In the genomic region with DNA sequence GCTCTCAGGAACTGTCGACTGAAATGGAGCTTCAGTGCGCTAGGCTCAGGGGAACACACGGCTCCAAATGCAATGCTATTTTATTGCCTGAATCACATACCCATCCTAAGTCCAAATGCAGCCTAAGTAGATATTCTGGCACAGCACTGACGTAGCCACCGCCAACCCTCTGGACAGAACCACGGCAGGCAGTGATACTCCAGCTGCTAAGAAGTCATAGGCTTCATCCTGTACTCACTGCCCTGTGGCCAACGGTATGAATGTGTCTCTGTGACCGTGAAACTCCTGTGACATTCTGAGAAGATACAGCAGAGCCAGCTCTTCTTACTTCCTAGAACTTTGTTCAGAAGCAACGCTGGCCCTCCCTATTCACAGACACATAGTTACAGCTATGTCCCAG, we compare ENCODE assay signal across 25 mouse cellular contexts. TPM values are rescaled to one million over a fixed set of nuclear protein-coding genes. Genes with fewer than 3 reads are reported as not detected.
DNase-seq lines count a peak whose midpoint lies in the region; ATAC-seq and TF ChIP-seq lines count a peak whose summit lies in the region.
"Had no signal": no experiment of that assay in that cellular context is flagged by ENCODE, and none has a peak within 500 bp of the region (broad histone marks: within the 10 kb centered on the region; RNA-seq: fewer than 3 reads in every experiment).

No protein-coding gene starts in this region.

- no peaks in the 10 kb centered on the region for H3K27me3 ChIP-seq in heart, embryonic 10.5 days (ENCODE audit: insufficient read depth, poor library complexity, severe bottlenecking)
- no peaks in the 10 kb centered on the region for H3K27me3 ChIP-seq in heart, embryonic 15.5 days
- H3K27me3 ChIP-seq: CH12.LX; embryonic facial prominence, embryonic 12.5 days; forebrain, embryonic 13.5 days; hindbrain, embryonic 13.5 days; Patski had no signal

- no peak for TF ChIP-seq CTCF in gastrocnemius, adult 2 months (IDR thresholded peaks at IDR 0.05)

- H3K4me1 ChIP-seq in heart, embryonic 10.5 days = peaks cover 16% of the 10 kb centered on the region; the same call in 1 of the 2 replicates
- H3K4me1 ChIP-seq in heart, embryonic 15.5 days (replicated peaks) = peaks cover 31% of the 10 kb centered on the region
- H3K4me1 ChIP-seq: embryonic facial prominence, embryonic 12.5 days; forebrain, embryonic 13.5 days; hindbrain, embryonic 13.5 days had no signal

- WGBS in heart, embryonic 10.5 days = 91% methylated on average over 9 of the region's 9 CpGs
- WGBS in heart, embryonic 15.5 days = 86% methylated on average over 9 of the region's 9 CpGs

- H3K4me2 ChIP-seq in heart, embryonic 15.5 days = no peak overlapping the region
- H3K4me2 ChIP-seq: embryonic facial prominence, embryonic 12.5 days; forebrain, embryonic 13.5 days; hindbrain, embryonic 13.5 days had no signal

- peak overlapping the region; percentile 88 for H3K27ac ChIP-seq in gastrocnemius, adult 2 months
- H3K27ac ChIP-seq in heart, embryonic 10.5 days = peak overlapping the region; percentile 9; the same call in 1 of the 2 replicates
- H3K27ac ChIP-seq in heart, embryonic 15.5 days = peak overlapping the region; percentile 16
- H3K27ac ChIP-seq: embryonic facial prominence, embryonic 12.5 days; forebrain, embryonic 13.5 days; hindbrain, embryonic 13.5 days; hindbrain, postnatal 0 days; kidney, postnatal 0 days had no signal

- no peak overlapping the region for H3K9ac ChIP-seq in heart, embryonic 15.5 days
- H3K9ac ChIP-seq: embryonic facial prominence, embryonic 12.5 days; forebrain, embryonic 13.5 days; forebrain, postnatal 0 days; hindbrain, embryonic 13.5 days had no signal

- no peaks in the 10 kb centered on the region for H3K9me3 ChIP-seq in heart, embryonic 10.5 days
- H3K9me3 ChIP-seq in heart, embryonic 15.5 days (replicated peaks) = no peaks in the 10 kb centered on the region
- H3K9me3 ChIP-seq: embryonic facial prominence, embryonic 12.5 days; forebrain, embryonic 13.5 days; hindbrain, embryonic 13.5 days had no signal

- no peak for ATAC-seq in heart, embryonic 15.5 days (replicated peaks; ENCODE audit: insufficient number of reproducible peaks, insufficient read depth, low FRiP score, low read depth)
- ATAC-seq: activated CD4-positive, CD25-positive, alpha-beta regulatory T cell, adult 4 months; forebrain, embryonic 13.5 days; forebrain, postnatal 0 days; hindbrain, postnatal 0 days; Patski had no signal

- DNase-seq in gastrocnemius, adult 2 months = peak; percentile 70
- DNase-seq in gastrocnemius, postnatal 10 days = no peak
- DNase-seq in heart, embryonic 10.5 days (ENCODE audit: low spot score) = no peak
- DNase-seq in heart, postnatal 10 days = no peak
- DNase-seq in heart, postnatal 25 days (ENCODE audit: low spot score) = no peak
- DNase-seq in skeletal muscle tissue, adult 2 months (ENCODE audit: low read depth, low spot score) = peak; percentile 84
- DNase-seq: adrenal gland, postnatal 14 days; cerebellum, adult 11-12 months; cerebellum, adult 9-10 months; cerebellum, postnatal 25 days; forebrain, postnatal 0 days; kidney, adult 11 months; kidney, adult 9 months had no signal

- H3K36me3 ChIP-seq in heart, embryonic 10.5 days = peaks cover 72% of the 10 kb centered on the region
- peaks cover 55% of the 10 kb centered on the region for H3K36me3 ChIP-seq in heart, embryonic 15.5 days

- no peak overlapping the region for H3K4me3 ChIP-seq in gastrocnemius, adult 2 months
- H3K4me3 ChIP-seq in heart, embryonic 10.5 days = no peak overlapping the region
- no peak overlapping the region for H3K4me3 ChIP-seq in heart, embryonic 15.5 days
- H3K4me3 ChIP-seq: embryonic facial prominence, embryonic 12.5 days; forebrain, embryonic 13.5 days; hindbrain, embryonic 13.5 days had no signal

- intact Hi-C loops in gastrocnemius, adult 2 months (cut with DNase I) = loop anchor here (5.0 kb wide), 1 partner anchor 34 kb away; no protein-coding TSS in a partner anchor
- intact Hi-C loops in heart, postnatal 10 days (cut with DNase I) = loop anchor here (5.0 kb wide), 1 partner anchor 36 kb away; no protein-coding TSS in a partner anchor
- intact Hi-C loops in heart, postnatal 25 days (cut with DNase I) = no loop called here

RNA-seq across cellular contexts. Expression of a gene that starts 10.0 kb away (rescaled TPM):
- 10 to 100 TPM; 18.5 to 18.8 TPM for total RNA-seq in gastrocnemius, adult 2 months (2021)
- total RNA-seq in gastrocnemius, postnatal 10 days (2021) = 10 to 100 TPM; 14.6 to 15.3 TPM
- polyA plus RNA-seq in heart, embryonic 10.5 days (2016; fragmentation: Nextera tagmentation; extraction: Ambion mirVana) = 32.5 and 35.9 TPM in 2 replicates
- 10 to 100 TPM; 21.3 to 24.3 TPM for total RNA-seq in heart, postnatal 10 days (2021)
- 27.0 and 38.0 TPM in 2 replicates for polyA plus RNA-seq in heart, embryonic 15.5 days (2015; fragmentation: Nextera tagmentation; extraction: Ambion mirVana)
- 10 to 100 TPM; 15.2 to 15.3 TPM for total RNA-seq in heart, postnatal 25 days (2021)

RNA-seq across cellular contexts. Expression of a gene that starts 27.2 kb away (rescaled TPM):
- total RNA-seq in gastrocnemius, adult 2 months (2021) = under 1 TPM in 1 of 2 experiments, not detected in 1; 0.87 TPM
- under 1 TPM; 0.50 to 0.61 TPM for total RNA-seq in gastrocnemius, postnatal 10 days (2021)
- 0.25 and 0.49 TPM in 2 replicates for polyA plus RNA-seq in heart, embryonic 10.5 days (2016; fragmentation: Nextera tagmentation; extraction: Ambion mirVana)
- total RNA-seq in heart, postnatal 10 days (2021) = not detected
- 0.42 and 0.66 TPM in 2 replicates for polyA plus RNA-seq in heart, embryonic 15.5 days (2015; fragmentation: Nextera tagmentation; extraction: Ambion mirVana)
- not detected for total RNA-seq in heart, postnatal 25 days (2021)
- total RNA-seq: CH12.LX had no signal

RNA-seq across cellular contexts. Expression of a gene that starts 40.2 kb away (rescaled TPM):
- 100 to 1,000 TPM; 201 to 262 TPM for total RNA-seq in gastrocnemius, adult 2 months (2021)
- 100 to 1,000 TPM; 439 to 618 TPM for total RNA-seq in gastrocnemius, postnatal 10 days (2021)
- 1,513 and 2,033 TPM in 2 replicates for polyA plus RNA-seq in heart, embryonic 10.5 days (2016; fragmentation: Nextera tagmentation; extraction: Ambion mirVana)
- 100 to 1,000 TPM; 691 to 703 TPM for total RNA-seq in heart, postnatal 10 days (2021)
- 921 and 1,308 TPM in 2 replicates for polyA plus RNA-seq in heart, embryonic 15.5 days (2015; fragmentation: Nextera tagmentation; extraction: Ambion mirVana)
- total RNA-seq in heart, postnatal 25 days (2021) = 100 to 1,000 TPM; 282 to 346 TPM

RNA-seq across cellular contexts. Expression of a gene that starts 48.9 kb away (rescaled TPM):
- total RNA-seq in gastrocnemius, adult 2 months (2021) = 10 to 100 TPM; 75.8 to 94.9 TPM
- 10 to 100 TPM; 60.6 to 66.6 TPM for total RNA-seq in gastrocnemius, postnatal 10 days (2021)
- 43.0 and 49.6 TPM in 2 replicates for polyA plus RNA-seq in heart, embryonic 10.5 days (2016; fragmentation: Nextera tagmentation; extraction: Ambion mirVana)
- 10 to 100 TPM; 53.9 to 59.6 TPM for total RNA-seq in heart, postnatal 10 days (2021)
- polyA plus RNA-seq in heart, embryonic 15.5 days (2015; fragmentation: Nextera tagmentation; extraction: Ambion mirVana) = 22.5 and 30.3 TPM in 2 replicates
- total RNA-seq in heart, postnatal 25 days (2021) = 10 to 100 TPM; 53.0 to 59.3 TPM

RNA-seq across cellular contexts. Expression of a gene that starts 53.9 kb away (rescaled TPM):
- total RNA-seq in gastrocnemius, adult 2 months (2021) = 1 to 10 TPM in 1 of 2 experiments, not detected in 1; 1.1 TPM
- total RNA-seq in gastrocnemius, postnatal 10 days (2021) = not detected
- polyA plus RNA-seq in heart, embryonic 10.5 days (2016; fragmentation: Nextera tagmentation; extraction: Ambion mirVana) = not detected in 2 replicates
- total RNA-seq in heart, postnatal 10 days (2021) = 1 to 10 TPM in 1 of 2 experiments, under 1 TPM in 1; 0.24 to 2.3 TPM
- 0.09 TPM in 1 of 2 replicates, not detected in the other for polyA plus RNA-seq in heart, embryonic 15.5 days (2015; fragmentation: Nextera tagmentation; extraction: Ambion mirVana)
- total RNA-seq in heart, postnatal 25 days (2021) = 1 to 10 TPM; 1.4 to 1.6 TPM
- total RNA-seq: forebrain, postnatal 0 days; hematopoietic stem cell, adult 5-6 weeks; hindbrain, postnatal 0 days had no signal
- polyA plus RNA-seq: activated CD4-positive, CD25-positive, alpha-beta regulatory T cell, adult 4 months; forebrain, embryonic 13.5 days; forebrain, postnatal 0 days; gonadal fat pad, adult 2 months; hindbrain, embryonic 13.5 days; hindbrain, postnatal 0 days; intestine, embryonic 14.5 days; kidney, postnatal 0 days; Patski had no signal

Comparison
In these comparisons a context has a peak if more than half of its experiments do, and no peak if none do; other contexts are left out.
1. DNase-seq: peak in gastrocnemius, adult 2 months (single experiment) and skeletal muscle tissue, adult 2 months (single experiment); none in gastrocnemius, postnatal 10 days (single experiment), heart, embryonic 10.5 days (single experiment), heart, postnatal 10 days (0 of 2) and heart, postnatal 25 days (single experiment).
2. H3K27ac ChIP-seq: peak in every context shown above with its lines; median percentile 88 in gastrocnemius, adult 2 months; 16 in heart, embryonic 15.5 days; 9 in heart, embryonic 10.5 days.